Mouse (Mus musculus) kidney, embryonic 14.5 days (tissue): Measurements from ENCODE around the gene Anapc15. TPM values are rescaled to one million over a fixed set of nuclear protein-coding genes. Genes with fewer than 3 reads are reported as not detected.

Experiments
- ATAC-seq: fragments of 200-750 bp; cut with Nextera tagmentation; 2 replicates; pipeline ENCODE4 v1.8.0; 2017; ENCODE audit warnings: moderate number of reproducible peaks, mild to moderate bottlenecking, moderate TSS enrichment, moderate library complexity; ENCODE audit not compliant: low FRiP score, low TSS enrichment
- H3K27ac ChIP-seq: fragments of 300-500 bp; sonication (generic); 2 replicates; pipeline ENCODE4 v1.5.1; 2014; ENCODE audit warnings: low read depth, mild to moderate bottlenecking, low read length, moderate library complexity, mixed read lengths
- H3K27me3 ChIP-seq: fragments of 300-500 bp; sonication (generic); 2 replicates; pipeline ENCODE4 v1.6.1; 2014; ENCODE audit warnings: mild to moderate bottlenecking, low read length; ENCODE audit not compliant: control insufficient read depth, insufficient read depth
- H3K36me3 ChIP-seq: fragments of 300-500 bp; sonication (generic); 2 replicates; pipeline ENCODE4 v1.6.1; 2014; ENCODE audit warnings: low read length, mixed read lengths; ENCODE audit not compliant: control insufficient read depth, insufficient read depth
- H3K4me1 ChIP-seq: fragments of 300-500 bp; sonication (generic); 2 replicates; pipeline ENCODE4 v1.6.1; 2014; ENCODE audit warnings: low read length, mixed read lengths; ENCODE audit not compliant: control insufficient read depth, insufficient read depth
- H3K4me2 ChIP-seq: fragments of 300-500 bp; sonication (generic); replicated peaks from 2 replicates; pipeline ENCODE4 v1.6.1; 2014; ENCODE audit warnings: low read depth, mild to moderate bottlenecking, low read length
- H3K4me3 ChIP-seq: fragments of 300-500 bp; sonication (generic); 2 replicates; pipeline ENCODE4 v1.5.1; 2014; ENCODE audit warnings: mild to moderate bottlenecking, low read length
- H3K9ac ChIP-seq: fragments of 300-500 bp; sonication (generic); 2 replicates; pipeline ENCODE4 v1.6.1; 2014; ENCODE audit warnings: low read depth, mild to moderate bottlenecking, low read length, moderate library complexity
- H3K9me3 ChIP-seq: fragments of 300-500 bp; sonication (generic); 2 replicates; pipeline ENCODE4 v1.6.1; 2016; ENCODE audit warnings: low read length; ENCODE audit not compliant: control insufficient read depth
- WGBS: fragments of 180-500 bp; shearing (Covaris S2); extraction: QIAGEN DNeasy Blood & Tissue Kit; methylation state at CpG from one replicate; pipeline ENCODE4 v1.1.7; 2014; 5-methylcytosine and 5-hydroxymethylcytosine counted together
- polyA plus RNA-seq: library from polyadenylated mRNA; unstranded; fragments of >200 nt; fragmentation: Nextera tagmentation; extraction: Ambion mirVana; gene quantifications from 2 replicates; pipeline ENCODE4 v1.2.1, GENCODE M21; 2014

Gene Anapc15
- polyA plus RNA-seq, result 71.4 and 91.0 TPM in 2 replicates

DNA sequence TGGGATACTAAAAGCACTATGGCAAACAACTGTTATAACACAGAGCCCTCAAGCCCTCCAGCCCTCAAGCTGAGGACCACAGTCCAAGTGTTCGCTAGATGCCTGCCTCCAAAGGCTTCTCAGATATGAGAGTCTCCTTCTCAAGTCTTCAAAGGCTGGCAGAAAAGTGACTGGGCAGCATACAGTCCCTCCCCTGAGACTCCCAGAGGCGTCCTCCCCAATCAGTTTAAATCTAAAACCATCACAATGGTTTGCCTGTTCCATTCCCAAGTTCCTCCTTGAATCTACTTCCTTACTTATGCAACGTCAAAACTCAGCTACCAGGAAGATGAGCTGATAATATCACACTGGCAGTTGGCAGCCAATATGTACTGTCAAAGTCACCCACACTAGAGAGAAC, at the start of gene Anapc15:
Gene Anapc15 (plus strand): TSS at position 301 of the 400 bp plus-strand sequence.
- no peak within 1 kb of the TSS for H3K9ac ChIP-seq
- H3K36me3 ChIP-seq, result no peaks in the 10 kb centered on the region
- no peak within 1 kb of the TSS for H3K4me2 ChIP-seq
- ATAC-seq, result no peak
- H3K4me1 ChIP-seq, result peaks cover 5% of the 10 kb centered on the region; the same call in 1 of the 2 replicates
- WGBS, result 66% methylated on average over 3 of the region's 3 CpGs
- no peak within 1 kb of the TSS for H3K4me3 ChIP-seq
- no peaks in the 10 kb centered on the region for H3K27me3 ChIP-seq
- no peak within 1 kb of the TSS for H3K27ac ChIP-seq
- no peaks in the 10 kb centered on the region for H3K9me3 ChIP-seq

DNA sequence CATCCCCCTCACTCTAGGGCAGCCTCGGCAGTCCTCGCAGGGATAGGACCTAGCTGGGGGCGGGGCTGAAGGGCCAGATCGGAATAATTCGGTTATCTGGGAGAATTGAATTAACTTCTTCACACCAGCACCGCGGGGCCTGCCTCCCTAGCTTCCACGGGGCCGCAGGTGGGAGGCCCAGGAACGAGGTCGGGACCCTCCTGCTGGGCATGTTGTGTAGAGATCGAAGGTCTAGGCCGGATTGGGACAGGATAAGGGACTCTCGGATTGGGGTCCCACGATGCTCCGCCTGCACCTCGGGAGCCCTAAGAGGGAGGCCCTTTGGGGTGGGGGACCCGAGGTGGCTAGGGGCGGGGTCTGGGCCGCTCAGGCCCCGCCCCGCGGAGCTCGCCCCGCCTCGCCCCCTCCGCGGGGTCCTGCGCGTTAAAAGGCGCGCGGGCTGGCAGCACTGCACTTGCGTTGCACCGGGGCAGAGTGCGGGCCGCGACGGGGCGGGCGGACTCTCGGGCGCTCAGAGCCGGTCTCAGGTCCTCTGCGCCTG, 45.6 kb upstream of the Anapc15 start, which contains the start of gene Phox2a:
Gene Phox2a (plus strand): TSS at position 453 of the 541 bp plus-strand sequence.
- peak within 1 kb of the TSS; percentile 51 for H3K4me2 ChIP-seq
- under 1% methylated on average over 42 of the region's 45 CpGs for WGBS
- H3K9ac ChIP-seq, result peak within 1 kb of the TSS; percentile 32; the same call in 1 of the 2 replicates
- H3K4me3 ChIP-seq, result peak within 1 kb of the TSS; percentile 37
- peaks cover 66% of the 10 kb centered on the region for H3K27me3 ChIP-seq
- H3K36me3 ChIP-seq, result peaks cover 2% of the 10 kb centered on the region; the same call in 1 of the 2 replicates
- peak; percentile 3; the same call in 1 of the 2 replicates for ATAC-seq
- H3K27ac ChIP-seq, result no peak within 1 kb of the TSS
- no peaks in the 10 kb centered on the region for H3K9me3 ChIP-seq
- peaks cover 24% of the 10 kb centered on the region for H3K4me1 ChIP-seq

DNA sequence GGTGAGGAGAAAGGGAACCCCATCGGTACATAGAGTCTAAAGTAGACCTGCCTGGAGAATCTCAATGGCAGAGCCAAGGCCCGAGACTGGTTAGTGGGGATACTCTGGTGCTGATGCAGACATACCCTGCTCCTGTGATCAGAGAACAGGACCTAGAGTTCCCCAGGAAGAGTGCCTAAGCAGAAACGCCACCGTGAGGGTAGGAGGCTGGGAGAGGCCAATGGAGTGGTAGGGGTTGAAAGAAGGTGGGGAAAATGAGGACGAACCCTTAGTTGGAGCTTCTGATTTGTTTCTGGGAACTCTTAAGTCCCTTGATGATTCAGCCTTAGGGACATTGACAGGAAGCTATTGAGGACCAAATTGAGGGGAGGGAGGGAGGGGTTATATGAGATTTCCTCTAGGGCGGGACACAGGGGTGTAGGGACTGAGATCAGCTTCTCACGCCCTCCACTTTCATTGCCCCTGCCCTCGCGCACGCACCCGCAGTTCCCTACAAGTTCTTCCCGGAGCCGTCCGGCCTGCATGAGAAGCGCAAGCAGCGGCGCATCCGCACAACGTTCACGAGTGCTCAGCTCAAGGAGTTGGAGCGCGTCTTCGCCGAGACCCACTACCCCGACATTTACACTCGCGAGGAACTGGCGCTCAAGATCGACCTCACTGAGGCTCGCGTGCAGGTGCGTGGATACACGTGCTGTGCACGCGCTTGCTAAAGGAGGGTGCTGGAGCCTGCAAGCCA, 43.1 kb upstream of the Anapc15 start:
- Histone ChIP-seq H3K9me3 (no peaks in the 10 kb centered on the region), H3K4me1 (peaks cover 32% of the 10 kb centered on the region), H3K27ac (no peak overlapping the region), H3K27me3 (peaks cover 66% of the 10 kb centered on the region), H3K4me2 (peak overlapping the region; percentile 89), H3K36me3 (peaks cover 26% of the 10 kb centered on the region), H3K4me3 (peak overlapping the region; percentile 43), H3K9ac (peak overlapping the region; percentile 29; the same call in 1 of the 2 replicates)
- ATAC-seq, result no peak
- 2% methylated on average over 35 of the region's 35 CpGs for WGBS

DNA sequence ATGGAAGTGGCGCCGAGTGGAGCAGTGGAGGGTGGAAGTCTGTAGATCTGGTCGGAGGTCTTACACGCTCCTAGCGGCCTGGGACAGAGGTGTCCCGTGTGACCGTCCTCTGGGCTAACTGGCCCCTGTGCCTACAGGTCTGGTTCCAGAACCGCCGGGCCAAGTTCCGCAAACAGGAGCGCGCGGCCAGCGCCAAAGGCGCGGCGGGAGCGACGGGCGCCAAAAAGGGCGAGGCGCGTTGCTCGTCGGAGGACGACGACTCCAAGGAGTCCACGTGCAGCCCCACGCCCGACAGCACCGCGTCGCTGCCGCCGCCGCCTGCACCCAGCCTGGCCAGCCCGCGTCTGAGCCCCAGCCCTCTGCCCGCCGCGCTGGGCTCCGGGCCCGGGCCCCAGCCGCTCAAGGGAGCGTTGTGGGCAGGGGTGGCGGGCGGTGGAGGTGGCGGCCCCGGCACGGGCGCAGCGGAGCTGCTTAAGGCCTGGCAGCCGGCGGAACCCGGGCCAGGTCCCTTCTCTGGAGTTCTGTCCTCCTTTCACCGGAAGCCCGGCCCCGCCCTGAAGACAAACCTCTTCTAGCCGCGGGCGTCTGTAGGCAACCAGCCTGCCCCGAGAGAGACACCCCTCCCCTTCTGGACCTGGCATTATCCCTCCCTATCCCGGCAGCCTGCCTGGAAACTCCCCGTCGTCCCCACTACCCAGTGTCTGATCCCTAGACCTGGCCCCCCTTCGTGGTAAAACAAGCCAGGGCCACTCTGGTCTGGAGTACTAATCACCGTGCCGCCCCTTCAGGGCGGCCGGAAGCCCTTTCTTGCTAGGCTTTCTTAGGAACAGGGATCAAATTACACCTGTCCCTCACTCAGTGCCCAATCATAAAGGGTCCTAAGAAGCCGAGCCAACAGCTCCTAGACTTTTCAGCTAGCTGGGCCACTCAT, 41.7 kb upstream of the Anapc15 start:
- H3K9me3 ChIP-seq, result no peaks in the 10 kb centered on the region
- H3K4me3 ChIP-seq, result peak overlapping the region; percentile 43
- H3K27ac ChIP-seq, result peak overlapping the region; percentile 74
- H3K36me3 ChIP-seq, result peaks cover 40% of the 10 kb centered on the region
- H3K27me3 ChIP-seq, result peaks cover 56% of the 10 kb centered on the region
- H3K4me2 ChIP-seq, result peak overlapping the region; percentile 89
- peak overlapping the region; percentile 74 for H3K9ac ChIP-seq
- WGBS, result under 1% methylated on average over 68 of the region's 71 CpGs
- peaks cover 32% of the 10 kb centered on the region for H3K4me1 ChIP-seq
- peak; percentile 84 for ATAC-seq

DNA sequence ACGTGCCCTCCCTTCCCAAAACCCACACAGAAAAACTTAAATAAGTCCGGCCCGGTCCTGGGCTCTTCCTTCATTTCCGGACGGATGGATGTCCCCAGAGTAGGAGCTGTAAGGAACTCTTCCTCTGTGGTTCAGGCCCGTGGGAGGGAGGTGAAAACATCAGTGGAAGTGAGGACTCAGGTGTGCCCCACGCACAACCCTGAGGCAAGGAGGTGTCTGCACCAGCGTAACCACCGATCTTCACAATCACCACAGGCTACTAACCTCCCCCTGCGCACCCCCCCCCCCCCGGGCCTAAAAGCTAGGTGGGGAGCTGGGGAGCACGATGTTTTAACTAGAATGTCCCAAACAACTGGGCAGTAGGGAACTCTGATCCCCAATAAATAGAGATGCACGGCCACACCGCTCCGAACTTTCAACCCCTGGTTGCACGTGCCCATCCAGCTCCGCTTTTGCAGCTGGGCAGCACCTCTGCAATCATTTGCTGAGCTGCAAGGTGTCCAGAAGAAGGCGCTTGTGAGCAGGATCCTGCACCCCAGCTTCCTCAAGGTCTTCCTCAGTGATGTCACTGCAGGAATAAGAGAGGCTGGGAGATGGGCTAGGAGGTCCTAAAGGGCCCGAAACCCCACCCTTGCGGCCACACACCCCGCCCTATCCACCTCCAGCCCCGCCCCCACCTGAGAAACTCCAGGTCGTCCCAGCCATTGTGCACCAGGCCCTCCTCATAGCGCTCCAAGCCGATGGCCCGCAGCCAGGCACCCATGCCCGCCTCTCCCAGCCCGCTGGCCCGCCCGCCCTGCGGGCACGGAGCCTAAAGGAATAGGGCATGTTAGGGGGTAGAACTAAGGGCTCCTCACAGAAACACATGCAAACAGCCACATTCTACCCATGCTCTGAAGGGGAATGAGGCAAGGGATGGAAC, 40.4 kb upstream of the Anapc15 start:
- H3K4me1 ChIP-seq, result peaks cover 28% of the 10 kb centered on the region
- no peaks in the 10 kb centered on the region for H3K9me3 ChIP-seq
- H3K36me3 ChIP-seq, result peaks cover 53% of the 10 kb centered on the region
- no peak overlapping the region for H3K4me3 ChIP-seq
- peak; percentile 7; the same call in 1 of the 2 replicates for ATAC-seq
- H3K27ac ChIP-seq, result no peak overlapping the region
- H3K4me2 ChIP-seq, result peak overlapping the region; percentile 89; the same call in 1 of the 2 replicates
- no peak overlapping the region for H3K9ac ChIP-seq
- WGBS, result 25% methylated on average over 32 of the region's 32 CpGs
- peaks cover 44% of the 10 kb centered on the region for H3K27me3 ChIP-seq

DNA sequence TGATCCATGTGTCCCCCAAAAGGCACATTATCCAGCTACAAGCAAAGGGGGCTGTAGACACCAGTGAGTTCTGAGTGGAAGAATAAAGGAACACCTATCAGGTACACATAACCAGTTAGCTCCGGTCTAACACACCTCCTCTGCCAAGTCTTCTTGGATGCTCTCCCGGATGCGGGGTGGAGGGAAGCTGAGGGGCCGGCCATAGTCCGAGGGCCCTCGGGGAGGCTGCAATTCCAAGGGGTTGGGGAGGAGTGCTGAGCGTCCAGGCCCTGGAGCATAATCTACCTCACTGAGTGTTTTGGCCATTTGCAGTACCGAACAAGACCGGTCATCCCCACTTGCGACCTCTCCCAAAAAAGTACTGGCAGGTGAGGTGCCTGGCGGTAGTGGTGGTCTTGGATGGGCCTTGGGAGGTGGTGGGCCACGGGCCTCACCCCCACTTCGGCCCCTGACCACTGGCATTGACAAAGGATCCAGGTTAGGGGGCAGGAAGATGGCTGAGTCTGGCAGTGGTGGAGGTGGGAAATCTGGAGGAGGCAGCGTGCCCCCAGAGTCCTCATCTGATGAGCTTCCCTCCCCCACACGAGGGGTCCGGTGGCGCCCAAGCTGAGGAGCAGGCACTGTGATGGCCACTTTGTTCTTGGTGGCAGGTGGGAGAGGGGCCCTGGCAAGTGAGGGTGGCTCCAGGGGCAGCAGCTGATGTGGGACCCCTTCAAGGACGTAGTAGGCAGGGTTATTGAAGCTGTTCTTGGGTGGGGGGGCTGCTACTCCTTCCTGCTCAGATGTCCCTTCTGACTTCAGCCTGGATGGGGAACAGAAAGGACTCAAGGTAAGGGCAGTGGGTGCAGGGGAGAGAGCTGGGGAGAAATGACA, 39.5 kb upstream of the Anapc15 start:
- 80% methylated on average over 18 of the region's 18 CpGs for WGBS

DNA sequence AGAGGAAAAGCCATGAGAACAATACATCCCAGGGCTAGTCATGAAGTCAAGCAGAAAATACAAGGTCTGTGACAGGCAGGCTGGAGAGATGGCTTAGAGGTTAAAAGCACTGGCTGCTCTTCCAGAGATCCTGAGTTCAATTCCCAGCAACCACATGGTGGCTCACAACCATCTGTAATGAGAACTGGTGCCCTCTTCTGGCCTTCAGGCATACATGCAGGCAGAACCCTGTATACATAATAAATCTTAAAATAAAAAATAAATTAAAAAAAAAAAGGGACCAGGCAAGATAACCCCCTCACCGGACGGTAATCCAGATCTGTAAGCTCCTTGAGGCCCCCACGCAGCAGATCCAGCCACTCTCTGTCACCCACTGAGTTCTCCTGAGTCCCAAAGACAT, 33.1 kb upstream of the Anapc15 start:
- H3K4me3 ChIP-seq, result no peak overlapping the region
- no peak overlapping the region for H3K4me2 ChIP-seq
- no peaks in the 10 kb centered on the region for H3K9me3 ChIP-seq
- no peak for ATAC-seq
- no peak overlapping the region for H3K27ac ChIP-seq
- H3K4me1 ChIP-seq, result peaks cover 9% of the 10 kb centered on the region; the same call in 1 of the 2 replicates
- no peak overlapping the region for H3K9ac ChIP-seq
- H3K27me3 ChIP-seq, result no peaks in the 10 kb centered on the region
- H3K36me3 ChIP-seq, result peaks cover 89% of the 10 kb centered on the region
- 95% methylated on average over 3 of the region's 3 CpGs for WGBS

More for the DNA sequence above, 39.5 kb upstream of the Anapc15 start:
- H3K4me2 ChIP-seq, result no peak overlapping the region
- H3K4me3 ChIP-seq, result no peak overlapping the region
- peaks cover 35% of the 10 kb centered on the region for H3K27me3 ChIP-seq
- H3K27ac ChIP-seq, result no peak overlapping the region
- peaks cover 26% of the 10 kb centered on the region for H3K4me1 ChIP-seq
- no peak for ATAC-seq
- no peaks in the 10 kb centered on the region for H3K9me3 ChIP-seq
- H3K36me3 ChIP-seq, result peaks cover 62% of the 10 kb centered on the region
- H3K9ac ChIP-seq, result no peak overlapping the region
